Mouse (Mus musculus) kidney, adult 2 months (tissue): ENCODE measurements around the gene Gls. TPM values are rescaled to one million over a fixed set of nuclear protein-coding genes. Genes with fewer than 3 reads are reported as not detected.

Experiments used
- DNase-seq: peaks from one replicate; pipeline ENCODE4 v3.0.0; 2021
- H3K27ac ChIP-seq: fragments of 200-500 bp; 2 replicates; pipeline ENCODE4 v1.5.1; 2012; ENCODE audit warnings: low read depth, low read length, control low read depth, inconsistent platforms; ENCODE audit not compliant: insufficient read depth
- H3K27me3 ChIP-seq: fragments of 200-500 bp; replicated peaks from 2 replicates; pipeline ENCODE4 v1.6.1; 2012; ENCODE audit warnings: mild to moderate bottlenecking, moderate library complexity, low read length, inconsistent platforms; ENCODE audit not compliant: control insufficient read depth, insufficient read depth
- H3K36me3 ChIP-seq: fragments of 200-500 bp; 2 replicates; pipeline ENCODE4 v1.6.1; 2012; ENCODE audit warnings: mild to moderate bottlenecking, moderate library complexity, low read length, inconsistent platforms; ENCODE audit not compliant: control insufficient read depth, insufficient read depth
- H3K4me1 ChIP-seq: fragments of 200-500 bp; 2 replicates; pipeline ENCODE4 v1.6.1; 2011; ENCODE audit warnings: low read length; ENCODE audit not compliant: control insufficient read depth, insufficient read depth
- H3K4me3 ChIP-seq: fragments of 200-500 bp; 2 replicates; pipeline ENCODE4 v1.5.1; 2011; ENCODE audit warnings: mild to moderate bottlenecking, low read depth, low read length, control low read depth; ENCODE audit not compliant: insufficient read depth
- CTCF ChIP-seq: fragments of 200-500 bp; conservative IDR thresholded peaks from 2 replicates; pipeline ENCODE4 v1.5.1; 2011; ENCODE audit warnings: low read depth, mild to moderate bottlenecking, control low read depth, low read length, moderate library complexity, mixed read lengths; ENCODE audit not compliant: insufficient read depth, insufficient read length
- POLR2A ChIP-seq: fragments of 200-500 bp; IDR thresholded peaks from one replicate; pipeline ENCODE4 v1.6.1; 2011; ENCODE audit warnings: low read depth, low read length, control low read depth
- WGBS: fragments of 180-500 bp; shearing (Covaris S2); methylation state at CpG from one replicate; pipeline ENCODE4 v1.1.7; 2018; 5-methylcytosine and 5-hydroxymethylcytosine counted together
- polyA plus RNA-seq: library from polyadenylated mRNA; depleted of rRNA; stranded (reverse); fragments of >200 nt; gene quantifications from 2 replicates; pipeline ENCODE4 v1.2.3, GENCODE M21; 2012; rRNA removed

The Gls gene
- polyA plus RNA-seq = 55.0 and 62.9 TPM in 2 replicates

GRCm38 (mm10) chr1:52233143-52233713, at the start of gene Gls:
Gene Gls, minus strand, starts transcription at chr1:52233232.
- H3K4me1 ChIP-seq = peaks cover 3% of the 10 kb centered on the region; the same call in 1 of the 2 replicates
- H3K27ac ChIP-seq = peak within 1 kb of the TSS; percentile 92
- H3K4me3 ChIP-seq = peak within 1 kb of the TSS; percentile 95
- 1% methylated on average over 46 of the region's 46 CpGs for WGBS
- TF ChIP-seq CTCF = no peak
- TF ChIP-seq POLR2A = peak; percentile 94
- peak; percentile 99 for DNase-seq
- no peaks in the 10 kb centered on the region for H3K27me3 ChIP-seq
- no peaks in the 10 kb centered on the region for H3K36me3 ChIP-seq

- no peaks in the 10 kb centered on the region for H3K27me3 ChIP-seq
Observed at GRCm38 (mm10) chr1:52279831-52280595, 47.0 kb upstream of the Gls start.

GRCm38 (mm10) chr1:52279331-52279730, 46.3 kb upstream of the Gls start:
- DNase-seq = peak; percentile 58
- H3K4me1 ChIP-seq = peaks cover 20% of the 10 kb centered on the region
- no peaks in the 10 kb centered on the region for H3K27me3 ChIP-seq
- no peak overlapping the region for H3K4me3 ChIP-seq
- no peak for TF ChIP-seq POLR2A
- no peak for TF ChIP-seq CTCF
- H3K27ac ChIP-seq = peak overlapping the region; percentile 75
- 27% methylated on average over 3 of the region's 3 CpGs for WGBS
- no peaks in the 10 kb centered on the region for H3K36me3 ChIP-seq

More at GRCm38 (mm10) chr1:52279831-52280595, 47.0 kb upstream of the Gls start:
- DNase-seq = peak; percentile 69
- TF ChIP-seq CTCF = no peak
- Histone ChIP-seq H3K4me1 (peaks cover 20% of the 10 kb centered on the region), H3K27ac (peak overlapping the region; percentile 46; the same call in 1 of the 2 replicates), H3K4me3 (no peak overlapping the region), H3K36me3 (no peaks in the 10 kb centered on the region)
- 57% methylated on average over 7 of the region's 7 CpGs for WGBS

GRCm38 (mm10) chr1:52278073-52278472, 45.0 kb upstream of the Gls start:
- no peaks in the 10 kb centered on the region for H3K27me3 ChIP-seq
- TF ChIP-seq POLR2A (no peak), CTCF (no peak)
- peaks cover 20% of the 10 kb centered on the region for H3K4me1 ChIP-seq
- no peaks in the 10 kb centered on the region for H3K36me3 ChIP-seq
- peak; percentile 96 for DNase-seq
- no peak overlapping the region for H3K4me3 ChIP-seq
- 29% methylated on average over 6 of the region's 6 CpGs for WGBS
- H3K27ac ChIP-seq = peak overlapping the region; percentile 93

GRCm38 (mm10) chr1:52274210-52274609, 41.2 kb upstream of the Gls start:
- TF ChIP-seq POLR2A = no peak
- no peak for TF ChIP-seq CTCF
- DNase-seq = no peak
- H3K4me3 ChIP-seq = no peak overlapping the region
- WGBS = 70% methylated on average over 3 of the region's 3 CpGs
- H3K27me3 ChIP-seq = no peaks in the 10 kb centered on the region
- H3K4me1 ChIP-seq = peaks cover 11% of the 10 kb centered on the region
- H3K27ac ChIP-seq = no peak overlapping the region
- H3K36me3 ChIP-seq = no peaks in the 10 kb centered on the region

GRCm38 (mm10) chr1:52272018-52272678, 39.1 kb upstream of the Gls start:
- WGBS = 63% methylated on average over 5 of the region's 5 CpGs
- Histone ChIP-seq H3K4me1 (no peaks in the 10 kb centered on the region; the same call in 1 of the 2 replicates), H3K27ac (no peak overlapping the region; the same call in 1 of the 2 replicates), H3K4me3 (no peak overlapping the region), H3K27me3 (no peaks in the 10 kb centered on the region), H3K36me3 (no peaks in the 10 kb centered on the region)
- TF ChIP-seq POLR2A = no peak
- TF ChIP-seq CTCF = no peak
- DNase-seq = no peak

- peak; percentile 63 for DNase-seq
- 41% methylated on average over 9 of the region's 9 CpGs for WGBS
- Histone ChIP-seq H3K36me3 (no peaks in the 10 kb centered on the region), H3K27ac (no peak overlapping the region; the same call in 1 of the 2 replicates), H3K4me1 (no peaks in the 10 kb centered on the region; the same call in 1 of the 2 replicates), H3K27me3 (no peaks in the 10 kb centered on the region), H3K4me3 (no peak overlapping the region)
- TF ChIP-seq POLR2A (no peak), CTCF (no peak)
Observed at GRCm38 (mm10) chr1:52270354-52270753, 37.3 kb upstream of the Gls start.
